Mouse (Mus musculus) heart, postnatal 25 days (tissue): ENCODE data around the gene Pzp. TPM values are rescaled to one million over a fixed set of nuclear protein-coding genes. Genes with fewer than 3 reads are reported as not detected.

Experiments
- DNase-seq: peaks from one replicate; pipeline ENCODE4 v3.0.0; 2022; ENCODE audit warnings: low spot score
- intact Hi-C: fragments of 180-260 bp; cut with DNase I; formaldehyde crosslinking; loops from one replicate; pipeline ENCODE4 v1.15.1; 2025
- total RNA-seq, 2 experiments: library from RNA; stranded (reverse); gene quantifications; 2 replicates each; pipeline ENCODE4 v1.2.3; 2021

The Pzp gene
- total RNA-seq, 2 experiments from 2014 or later: 1.5 to 1.7 TPM

- peak; percentile 26 for DNase-seq
- intact Hi-C loops: no loop called here
Observed at GRCm38 (mm10) chr6:128437731-128438316, 88.7 kb downstream of the Pzp start.

DNA sequence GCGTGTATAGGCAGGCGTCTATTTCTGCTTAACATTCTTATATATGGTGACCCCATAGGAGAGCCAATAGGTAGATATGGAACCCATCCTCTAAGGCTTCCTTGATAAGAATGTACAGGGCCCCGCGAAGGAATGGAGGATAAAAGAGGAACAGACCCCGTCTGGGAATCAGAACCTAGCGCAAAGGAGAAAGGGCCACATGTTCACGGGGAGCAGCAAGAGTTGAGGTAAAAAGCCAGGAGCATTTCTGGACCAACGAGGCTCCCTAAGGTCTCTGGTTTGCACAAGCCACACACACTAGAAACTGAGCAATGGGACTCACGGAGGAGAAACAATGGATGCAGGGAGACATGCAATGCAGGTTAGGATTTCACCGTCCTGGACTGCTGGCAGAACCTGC lies 89.2 kb downstream of the Pzp start:
- intact Hi-C loops: no loop called here
- no peak for DNase-seq

- no peak for DNase-seq
Observed at GRCm38 (mm10) chr6:128436356-128437005, 90.0 kb downstream of the Pzp start.

DNA sequence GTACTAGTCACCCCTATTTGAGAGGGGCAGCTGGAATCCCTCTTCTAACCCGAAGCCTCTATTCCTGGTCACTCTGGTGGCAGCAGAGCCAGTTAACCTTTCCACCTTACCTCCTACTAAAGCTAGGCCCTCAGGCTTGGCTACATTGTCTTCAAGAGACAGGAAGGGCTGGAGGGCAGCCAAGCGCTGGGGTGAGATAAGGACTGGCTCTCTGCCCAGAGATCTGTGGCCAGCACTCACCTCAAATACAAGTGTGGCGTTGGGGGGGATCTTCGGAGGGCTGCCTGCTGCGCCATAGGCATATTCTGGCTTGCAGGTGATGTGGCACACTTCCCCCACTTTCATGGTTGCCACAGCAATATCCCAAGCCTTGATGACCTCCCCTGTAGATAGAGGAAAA lies 91.0 kb downstream of the Pzp start:
- intact Hi-C loops: no loop called here

More at GRCm38 (mm10) chr6:128436356-128437005, 90.0 kb downstream of the Pzp start:
- intact Hi-C loops: no loop called here

More for the DNA sequence above, 91.0 kb downstream of the Pzp start:
- peak; percentile 69 for DNase-seq

Other genes starting within 250 kb of the Pzp start
- 1 to 10 TPM; 3.7 to 4.4 TPM for gene Tead4, start 225.9 kb downstream of the Pzp start, total RNA-seq
- gene Tulp3, start 170.9 kb downstream of the Pzp start, total RNA-seq: 1 to 10 TPM; 6.7 to 8.7 TPM
- gene Rhno1, start 163.8 kb downstream of the Pzp start, total RNA-seq: 1 to 10 TPM; 8.5 to 9.8 TPM
- 1 to 10 TPM; 1.5 to 1.6 TPM for gene Foxm1, start 163.8 kb downstream of the Pzp start, total RNA-seq
- gene Tex52, start 151.3 kb downstream of the Pzp start, total RNA-seq: not detected
- gene Gm44596, start 151.2 kb downstream of the Pzp start, total RNA-seq: not detected
- gene Nrip2, start 127.4 kb downstream of the Pzp start, total RNA-seq: 1 to 10 TPM; 1.1 to 2.4 TPM
- 10 to 100 TPM; 17.1 to 18.8 TPM for gene Itfg2, start 101.8 kb downstream of the Pzp start, total RNA-seq
- gene Fkbp4, start 88.0 kb downstream of the Pzp start, total RNA-seq: 100 to 1,000 TPM; 368 to 372 TPM
- gene A2ml1, start 54.9 kb upstream of the Pzp start, total RNA-seq: not detected
- not detected for gene Klrb1a, start 96.8 kb upstream of the Pzp start, total RNA-seq
- under 1 TPM in 1 of 2 experiments, not detected in 1; 0.56 TPM for gene Clec2h, start 135.7 kb upstream of the Pzp start, total RNA-seq
- gene Klrb1, start 196.3 kb upstream of the Pzp start, total RNA-seq: not detected